Mouse (Mus musculus) frontal cortex, postnatal 10 days (tissue): ENCODE data around the gene Cep152.
A peak's percentile ranks its signal among the peaks of the same experiment; 100 is the strongest.

ENCODE experiments used
- DNase-seq, 2 experiments: peaks; one replicate each; pipeline ENCODE4 v3.0.0; 2022; ENCODE audit warnings: low spot score in 2 of 2, mixed read lengths in 1 of 2

The Cep152 gene

GRCm38 (mm10) chr2:125624127-125624685, 707 bp downstream of the Cep152 start:
- DNase-seq, result no peak

DNA sequence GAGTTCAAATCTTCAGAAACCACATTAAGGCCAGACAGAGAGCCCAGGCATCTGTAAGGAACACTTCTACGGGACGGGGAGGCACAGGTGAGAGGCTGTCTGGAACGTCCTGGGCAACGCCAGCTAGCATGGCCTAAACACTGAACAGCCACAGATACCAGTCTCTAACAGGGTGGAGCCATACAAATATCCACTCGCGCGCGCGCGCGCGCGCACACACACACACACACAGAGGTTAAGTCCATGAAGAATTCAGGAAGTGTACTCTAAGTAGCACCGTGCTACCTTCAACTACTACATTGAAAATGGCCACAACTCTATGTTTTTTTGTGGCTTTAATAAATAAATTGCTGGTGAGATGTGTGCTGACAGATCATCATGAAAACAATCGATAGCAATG, 1.7 kb downstream of the Cep152 start:
- no peak for DNase-seq

GRCm38 (mm10) chr2:125620213-125620907, 4.6 kb downstream of the Cep152 start:
- DNase-seq, result no peak

- DNase-seq, result no peak
Measured at GRCm38 (mm10) chr2:125615858-125616424, 9.0 kb downstream of the Cep152 start.

DNA sequence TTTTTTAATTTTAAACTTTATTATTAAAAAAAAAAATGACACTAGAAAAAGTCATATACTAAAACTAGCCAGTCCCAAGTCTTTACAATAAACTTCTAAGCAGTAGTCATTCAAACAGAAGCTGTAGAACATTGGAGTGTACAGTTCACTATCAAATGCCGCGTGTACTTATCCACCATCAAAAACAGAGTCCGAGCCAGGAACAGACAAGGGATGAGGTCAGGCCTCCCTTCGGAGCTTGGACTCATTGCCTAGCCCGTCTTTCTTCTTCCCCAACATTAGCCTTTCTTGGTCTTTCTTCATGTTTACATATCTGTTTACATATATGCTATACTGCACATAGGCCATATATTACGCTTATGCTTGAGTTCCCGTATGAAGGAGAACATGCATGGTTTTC, 9.5 kb downstream of the Cep152 start:
- DNase-seq, result no peak

DNA sequence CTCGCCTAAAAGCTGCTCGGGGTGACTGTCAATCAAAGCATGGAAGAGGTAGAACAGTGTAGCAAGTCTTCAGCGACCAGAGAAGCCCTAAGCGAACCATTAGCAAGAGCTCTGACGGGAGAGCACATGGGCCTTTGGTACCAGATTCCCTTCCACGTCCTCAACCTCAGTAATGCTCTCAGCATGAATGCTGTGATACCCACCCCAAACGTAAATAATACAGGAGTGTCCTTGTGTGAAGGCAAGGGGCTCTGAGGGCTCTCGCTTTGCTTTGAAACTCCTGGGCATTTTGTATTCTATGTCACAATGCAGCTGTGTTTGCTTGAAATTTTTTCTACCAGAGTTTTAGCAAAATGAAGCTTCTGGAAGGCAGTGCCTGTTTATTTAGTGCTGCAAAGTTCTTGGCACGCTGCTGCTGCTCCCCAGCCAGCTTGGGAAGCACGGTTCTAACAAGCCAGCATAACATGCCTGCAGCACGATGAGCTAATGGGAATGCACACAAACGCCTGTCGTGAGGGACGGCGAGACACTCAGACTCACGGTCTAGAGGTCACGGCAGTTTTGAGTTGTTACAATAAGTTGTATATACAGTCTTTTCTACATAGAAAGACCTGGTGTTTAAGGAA, 18.6 kb downstream of the Cep152 start:
- DNase-seq, result no peak

DNA sequence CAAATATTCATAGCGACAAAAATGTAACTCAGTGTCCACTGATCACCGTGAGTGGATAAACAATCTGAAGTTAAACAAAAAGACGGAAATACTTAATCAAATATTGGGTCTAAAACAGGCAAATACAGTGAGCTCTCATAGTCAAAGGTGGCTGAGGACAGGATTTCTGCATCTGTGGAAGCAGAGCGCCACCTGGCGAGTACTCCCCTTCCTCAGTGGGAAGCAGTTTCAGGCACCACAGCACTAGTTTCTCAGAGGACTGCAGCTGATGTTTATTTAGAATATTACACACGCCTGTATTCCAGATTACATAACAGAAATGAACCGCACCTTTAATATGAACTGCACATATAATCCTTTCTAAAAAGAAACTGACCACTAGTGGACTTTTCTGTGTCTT, 20.3 kb downstream of the Cep152 start:
- DNase-seq, result peak; percentile 36 to 58

GRCm38 (mm10) chr2:125602970-125603369, 21.9 kb downstream of the Cep152 start:
- no peak for DNase-seq

GRCm38 (mm10) chr2:125598958-125599357, 26.0 kb downstream of the Cep152 start:
- no peak for DNase-seq

GRCm38 (mm10) chr2:125598251-125598650, 26.7 kb downstream of the Cep152 start:
- DNase-seq, result no peak

DNA sequence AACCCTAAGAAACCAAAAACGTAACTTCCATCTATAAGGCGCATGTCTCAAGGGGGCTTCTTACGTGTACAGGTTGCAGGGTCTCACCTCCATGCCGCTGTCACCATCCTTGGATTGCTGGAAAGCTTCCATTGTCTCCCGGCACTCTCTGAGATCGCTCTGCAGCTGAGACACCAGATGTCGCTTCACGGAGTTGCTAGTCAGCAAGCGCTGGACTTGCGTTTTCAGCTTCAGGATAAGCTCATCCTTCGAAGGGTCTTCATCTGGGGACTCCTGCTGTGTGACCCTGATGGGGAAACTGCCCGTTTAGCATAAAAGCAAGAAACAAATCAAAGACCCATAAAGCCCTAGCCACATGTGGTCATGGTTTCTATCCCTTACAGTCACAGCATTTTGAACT, 30.1 kb downstream of the Cep152 start:
- no peak for DNase-seq

DNA sequence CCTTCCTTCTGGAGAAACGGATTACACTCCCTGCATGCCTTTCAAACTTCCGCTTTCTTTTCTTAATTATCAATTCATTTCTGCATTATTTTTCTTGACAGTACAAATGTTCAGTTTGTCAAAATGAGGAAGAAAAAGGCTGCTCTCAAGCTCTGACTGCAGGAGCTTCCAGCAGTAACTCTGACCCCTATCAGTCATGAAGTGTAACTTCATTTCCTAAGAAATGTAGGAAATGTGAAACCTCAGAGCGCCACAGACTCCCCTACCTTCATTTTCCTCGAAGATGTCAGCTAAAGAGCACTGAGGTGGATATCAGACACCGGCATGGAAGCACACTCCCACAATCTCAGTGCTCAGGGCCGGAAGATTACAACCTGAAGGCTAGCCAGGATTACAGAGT, 30.8 kb downstream of the Cep152 start:
- DNase-seq, result no peak

DNA sequence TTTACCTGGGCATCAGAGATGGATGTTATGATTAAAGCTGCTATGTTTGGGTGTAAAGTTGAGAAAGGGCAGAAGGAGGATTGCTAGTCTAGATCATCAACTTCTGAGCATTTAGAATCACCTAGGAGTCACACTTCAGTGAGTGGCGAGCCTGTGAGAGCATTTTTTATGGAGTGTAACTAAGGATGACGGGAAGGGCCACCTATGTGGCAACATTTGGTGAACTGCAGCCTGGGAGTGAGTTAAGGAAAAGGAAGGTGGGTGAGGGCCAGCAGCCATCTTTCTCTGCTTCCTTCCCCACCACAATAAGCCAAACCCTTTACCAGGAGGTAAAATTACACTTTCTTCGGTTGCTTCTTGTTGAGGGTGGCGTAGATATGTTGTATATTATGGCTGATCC, 33.0 kb downstream of the Cep152 start:
- no peak for DNase-seq

- no peak for DNase-seq
Measured at GRCm38 (mm10) chr2:125589287-125589686, 35.6 kb downstream of the Cep152 start.

DNA sequence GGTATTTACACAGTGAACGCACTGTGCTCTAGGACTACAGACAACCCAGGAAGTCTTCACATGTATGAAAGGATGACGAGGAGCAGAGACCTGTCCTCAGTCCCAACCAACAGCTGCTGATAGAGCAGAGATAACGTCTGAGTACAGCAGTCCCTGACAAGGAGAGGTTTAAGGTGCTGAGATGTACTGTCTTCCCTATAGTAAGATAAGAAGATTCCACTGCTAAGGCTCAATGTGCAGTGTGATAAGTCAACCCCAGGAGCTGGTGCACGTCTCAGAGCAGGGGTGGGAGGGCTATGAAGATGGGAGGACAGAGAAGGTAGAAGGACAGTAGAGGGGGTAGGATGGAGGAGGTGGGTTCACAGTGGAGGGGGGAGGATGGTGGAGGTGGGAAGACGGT, 43.8 kb downstream of the Cep152 start:
- DNase-seq, result no peak

DNA sequence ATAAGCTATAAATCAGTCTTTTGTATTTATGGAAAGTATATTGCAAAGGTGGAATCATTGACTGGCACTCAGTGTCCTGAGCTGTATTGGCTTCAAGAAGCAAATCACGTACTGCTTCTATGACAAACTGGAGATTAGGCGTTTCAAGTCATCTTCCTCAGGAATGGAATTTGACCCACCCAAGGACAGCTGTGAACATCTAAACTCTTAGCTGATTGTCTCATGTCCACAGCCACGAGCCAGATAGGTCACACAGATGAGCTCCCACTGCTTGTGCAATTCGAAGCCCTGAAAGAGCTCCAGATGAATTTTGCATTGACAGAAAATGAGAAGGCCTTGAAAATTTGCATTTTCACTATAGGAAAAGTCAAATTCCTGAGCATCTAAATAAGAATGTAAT, 47.2 kb downstream of the Cep152 start:
- DNase-seq, result no peak

- DNase-seq, result no peak
Measured at GRCm38 (mm10) chr2:125576498-125576897, 48.4 kb downstream of the Cep152 start.

GRCm38 (mm10) chr2:125575766-125576165, 49.1 kb downstream of the Cep152 start:
- DNase-seq, result no peak

GRCm38 (mm10) chr2:125563884-125564283, 61.0 kb downstream of the Cep152 start:
- DNase-seq, result no peak

DNA sequence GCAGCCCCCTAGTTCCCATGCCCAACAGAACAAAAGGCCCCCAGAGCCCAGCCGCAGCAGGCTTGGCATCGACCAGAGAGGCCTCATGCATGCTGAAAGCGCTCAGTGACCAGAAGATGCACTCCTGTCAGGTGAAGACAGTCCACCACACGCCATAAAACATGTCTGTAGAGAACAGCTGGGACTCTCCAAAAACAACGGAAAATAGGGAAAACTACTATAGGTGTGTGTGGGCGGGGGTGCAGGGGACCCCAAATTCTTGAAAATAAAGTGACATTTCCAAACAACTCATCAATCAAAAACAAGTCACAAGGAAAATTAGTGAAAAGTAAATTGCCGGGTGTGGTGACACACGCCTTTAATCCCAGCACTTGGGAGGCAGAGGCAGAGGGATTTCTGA, 62.5 kb downstream of the Cep152 start:
- no peak for DNase-seq

- DNase-seq, result no peak
Measured at GRCm38 (mm10) chr2:125560037-125560436, 64.9 kb downstream of the Cep152 start.

GRCm38 (mm10) chr2:125558634-125559589, 66.0 kb downstream of the Cep152 start:
- DNase-seq, result no peak
